Mouse (Mus musculus): ENCODE data around the gene Vmn1r84. TPM values are rescaled to one million over a fixed set of nuclear protein-coding genes. Genes with fewer than 3 reads are reported as not detected.

Gene Vmn1r84
- polyA plus RNA-seq (2015; fragmentation: Nextera tagmentation; extraction: Ambion mirVana) = not detected in 2 replicates

DNA sequence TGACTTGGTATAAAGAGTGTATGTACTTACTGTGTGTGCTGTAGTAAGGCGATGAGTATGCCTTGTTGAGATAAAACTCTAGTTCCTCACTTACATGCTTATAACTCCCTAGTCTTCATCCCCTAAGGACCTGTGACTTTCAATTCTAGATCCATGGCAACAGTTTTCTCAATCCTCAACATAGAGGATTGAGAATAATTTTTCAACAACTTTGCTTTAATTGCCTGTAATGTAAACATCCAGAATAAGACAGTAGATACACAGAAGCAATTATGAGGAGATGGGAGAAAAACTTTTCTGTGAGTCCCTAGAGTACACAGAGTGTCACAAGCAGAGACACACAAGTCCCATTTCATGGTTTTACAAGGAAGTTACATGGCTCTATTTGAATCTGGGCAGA is at the start of gene Vmn1r84:
Vmn1r84 (minus strand) TSS at position 101 of the 400 bp plus-strand sequence.
- no peak within 1 kb of the TSS for H3K9ac ChIP-seq
- no peaks in the 10 kb centered on the region for H3K4me1 ChIP-seq
- ATAC-seq (replicated peaks) = no peak
- H3K4me2 ChIP-seq = no peak within 1 kb of the TSS
- H3K9me3 ChIP-seq = peaks cover 4% of the 10 kb centered on the region; the same call in 1 of the 2 replicates
- 50% methylated on average over 1 of the region's 1 CpGs for WGBS
- no peak within 1 kb of the TSS for H3K27ac ChIP-seq
- no peaks in the 10 kb centered on the region for H3K36me3 ChIP-seq (replicated peaks)
- no peaks in the 10 kb centered on the region for H3K27me3 ChIP-seq (replicated peaks)
- no peak within 1 kb of the TSS for H3K4me3 ChIP-seq

DNA sequence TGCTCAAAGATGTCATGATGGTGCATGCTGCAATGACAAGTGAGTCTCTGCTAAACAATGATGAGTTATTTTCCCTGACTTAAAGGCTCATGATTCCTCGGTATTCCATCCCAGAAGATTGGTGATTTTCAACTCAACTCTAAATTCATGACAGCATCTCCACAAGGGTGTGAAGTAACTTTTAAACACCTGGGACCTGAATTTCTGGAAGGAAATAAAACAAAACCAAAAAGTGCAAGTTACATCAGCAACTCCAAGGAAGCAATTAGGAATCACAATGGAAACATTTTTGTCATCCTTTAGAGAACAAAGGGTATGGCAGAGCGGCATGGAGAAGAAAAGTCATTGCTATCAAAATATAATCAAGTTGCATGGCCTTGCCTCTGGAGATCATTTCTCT is 39.7 kb downstream of the Vmn1r84 start, which contains the start of gene Vmn1r83:
Vmn1r83 (minus strand) TSS at position 101 of the 400 bp plus-strand sequence.
- Histone ChIP-seq H3K4me1 (no peaks in the 10 kb centered on the region), H3K4me3 (no peak within 1 kb of the TSS), H3K36me3 (replicated peaks) (no peaks in the 10 kb centered on the region), H3K9me3 (peaks cover 25% of the 10 kb centered on the region), H3K9ac (no peak within 1 kb of the TSS), H3K27me3 (replicated peaks) (no peaks in the 10 kb centered on the region), H3K4me2 (no peak within 1 kb of the TSS), H3K27ac (no peak within 1 kb of the TSS)
- no peak for ATAC-seq (replicated peaks)
- WGBS = 81% methylated on average over 2 of the region's 2 CpGs

Small RNA genes lying within 50 kb of the gene (microRNA-seq; reads per million reads assigned to microRNA genes)
- not detected for gene Gm23521

Other genes with a start within 250 kb of the Vmn1r84 start
- gene Vmn1r78, start 219.0 kb downstream of the Vmn1r84 start, polyA plus RNA-seq (2015; fragmentation: Nextera tagmentation; extraction: Ambion mirVana) = not detected in 2 replicates
- not detected in 2 replicates for gene Vmn1r79, start 198.0 kb downstream of the Vmn1r84 start, polyA plus RNA-seq (2015; fragmentation: Nextera tagmentation; extraction: Ambion mirVana)
- gene Vmn1r80, start 180.0 kb downstream of the Vmn1r84 start, polyA plus RNA-seq (2015; fragmentation: Nextera tagmentation; extraction: Ambion mirVana) = not detected in 2 replicates
- not detected in 2 replicates for gene Vmn1r81, start 101.0 kb downstream of the Vmn1r84 start, polyA plus RNA-seq (2015; fragmentation: Nextera tagmentation; extraction: Ambion mirVana)
- gene Vmn1r82, start 68.8 kb downstream of the Vmn1r84 start, polyA plus RNA-seq (2015; fragmentation: Nextera tagmentation; extraction: Ambion mirVana) = not detected in 2 replicates
- gene Vmn1r83, start 39.8 kb downstream of the Vmn1r84 start, polyA plus RNA-seq (2015; fragmentation: Nextera tagmentation; extraction: Ambion mirVana) = not detected in 2 replicates
- 11.8 and 12.3 TPM in 2 replicates for gene Zfp551, start 53.5 kb upstream of the Vmn1r84 start, polyA plus RNA-seq (2015; fragmentation: Nextera tagmentation; extraction: Ambion mirVana)
- 45.6 and 48.4 TPM in 2 replicates for gene Zfp606, start 109.0 kb upstream of the Vmn1r84 start, polyA plus RNA-seq (2015; fragmentation: Nextera tagmentation; extraction: Ambion mirVana)
- not detected in 2 replicates for gene 2900092C05Rik, start 143.2 kb upstream of the Vmn1r84 start, polyA plus RNA-seq (2015; fragmentation: Nextera tagmentation; extraction: Ambion mirVana)
- 0.01 TPM in 1 of 2 replicates, not detected in the other for gene Vmn2r53, start 239.5 kb upstream of the Vmn1r84 start, polyA plus RNA-seq (2015; fragmentation: Nextera tagmentation; extraction: Ambion mirVana)

Data from midbrain, embryonic 15.5 days (tissue).